Mouse (Mus musculus): Measurements from ENCODE around the gene Gast.

DNA sequence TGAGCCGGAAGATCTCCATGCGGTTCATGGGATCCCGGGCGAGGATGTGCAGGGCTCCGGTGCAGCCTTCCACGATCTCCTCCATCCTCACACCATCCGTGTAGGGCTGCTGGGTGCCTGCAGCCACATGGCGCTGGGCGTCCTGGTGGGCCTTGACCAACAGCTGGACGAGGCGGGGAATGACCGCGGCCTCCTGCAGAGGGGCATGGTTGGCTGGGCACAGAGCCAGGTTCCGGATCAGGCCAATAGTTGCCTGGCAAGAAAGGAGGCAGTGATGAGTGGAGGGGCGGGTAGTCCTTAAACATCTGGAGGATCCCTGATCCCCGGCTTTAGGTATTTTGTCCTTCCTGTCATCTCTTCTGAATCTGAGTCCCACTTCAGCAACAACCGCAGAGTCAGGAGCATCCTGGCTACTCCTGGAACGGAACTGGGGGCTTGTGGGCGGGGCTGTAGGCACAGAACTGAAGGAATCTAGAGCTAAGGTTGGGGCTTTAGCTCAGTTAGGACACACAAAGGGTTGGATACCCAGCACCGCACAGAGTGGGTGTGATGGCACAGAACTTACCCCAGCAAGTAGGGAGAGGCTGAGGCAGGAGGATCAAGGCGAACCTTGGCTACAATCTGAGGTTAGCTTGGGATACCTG lies 42.7 kb downstream of the Gast start:
- TF ChIP-seq CTCF (IDR thresholded peaks at IDR 0.05; ENCODE audit: control insufficient read depth, insufficient read depth, insufficient replicate concordance, low read depth, low read length) = no peak
- no peak for TF ChIP-seq POLR2A (IDR thresholded peaks at IDR 0.05; ENCODE audit: control insufficient read depth, low read depth, low read length)

Data from testis, adult 2 months (tissue).